Mouse (Mus musculus) spleen, embryonic (tissue): ENCODE measurements around the gene Ric8b.

Source experiments
- CTCF ChIA-PET: fragments of 350-600 bp; sonication (Branson Sonifier 250); formaldehyde crosslinking; loops from one replicate; lab custom pipeline; 2022; lab: Charles Lee

The Ric8b gene

GRCm38 (mm10) chr10:84916810-84917730 lies at the start of gene Ric8b:
Ric8b (plus strand) TSS chr10:84917616.
- CTCF ChIA-PET, result no interaction called here

GRCm38 (mm10) chr10:84871285-84871684 lies 46.1 kb upstream of the Ric8b start:
- CTCF ChIA-PET, result no interaction called here

- CTCF ChIA-PET, result no interaction called here
Measured at GRCm38 (mm10) chr10:84871921-84872320, 45.5 kb upstream of the Ric8b start.

- CTCF ChIA-PET, result no interaction called here
Measured at GRCm38 (mm10) chr10:84879823-84880571, 37.4 kb upstream of the Ric8b start.

GRCm38 (mm10) chr10:84882528-84882927 lies 34.9 kb upstream of the Ric8b start:
- CTCF ChIA-PET, result no interaction called here

- CTCF ChIA-PET, result no interaction called here
Measured at GRCm38 (mm10) chr10:84885341-84885884, 32.0 kb upstream of the Ric8b start.

- CTCF ChIA-PET, result no interaction called here
Measured at GRCm38 (mm10) chr10:84886221-84886627, 31.2 kb upstream of the Ric8b start.

GRCm38 (mm10) chr10:84886785-84887184 lies 30.6 kb upstream of the Ric8b start:
- CTCF ChIA-PET, result no interaction called here

- CTCF ChIA-PET, result no interaction called here
Measured at GRCm38 (mm10) chr10:84889096-84889846, 28.1 kb upstream of the Ric8b start.

- CTCF ChIA-PET, result no interaction called here
Measured at GRCm38 (mm10) chr10:84895810-84896358, 21.5 kb upstream of the Ric8b start.

GRCm38 (mm10) chr10:84896941-84897930 lies 20.2 kb upstream of the Ric8b start:
- CTCF ChIA-PET, result no interaction called here

GRCm38 (mm10) chr10:84898144-84898979 lies 19.1 kb upstream of the Ric8b start:
- CTCF ChIA-PET, result interaction anchor here (0.7 kb wide), 1 partner anchor 268 kb away, joined by 5 read pairs; no protein-coding TSS in a partner anchor

GRCm38 (mm10) chr10:84901676-84902075 lies 15.7 kb upstream of the Ric8b start:
- CTCF ChIA-PET, result no interaction called here

- CTCF ChIA-PET, result no interaction called here
Measured at GRCm38 (mm10) chr10:84902213-84902612, 15.2 kb upstream of the Ric8b start.

GRCm38 (mm10) chr10:84903307-84903706 lies 14.1 kb upstream of the Ric8b start:
- CTCF ChIA-PET, result no interaction called here

- CTCF ChIA-PET, result no interaction called here
Measured at GRCm38 (mm10) chr10:84903742-84904141, 13.7 kb upstream of the Ric8b start.

GRCm38 (mm10) chr10:84906895-84907294 lies 10.5 kb upstream of the Ric8b start:
- CTCF ChIA-PET, result no interaction called here

GRCm38 (mm10) chr10:84908006-84908405 lies 9.4 kb upstream of the Ric8b start:
- CTCF ChIA-PET, result no interaction called here

GRCm38 (mm10) chr10:84908471-84908870 lies 8.9 kb upstream of the Ric8b start:
- CTCF ChIA-PET, result no interaction called here
